Mouse (Mus musculus): Measurements from ENCODE around the gene Mink1.

Mink1 gene

DNA sequence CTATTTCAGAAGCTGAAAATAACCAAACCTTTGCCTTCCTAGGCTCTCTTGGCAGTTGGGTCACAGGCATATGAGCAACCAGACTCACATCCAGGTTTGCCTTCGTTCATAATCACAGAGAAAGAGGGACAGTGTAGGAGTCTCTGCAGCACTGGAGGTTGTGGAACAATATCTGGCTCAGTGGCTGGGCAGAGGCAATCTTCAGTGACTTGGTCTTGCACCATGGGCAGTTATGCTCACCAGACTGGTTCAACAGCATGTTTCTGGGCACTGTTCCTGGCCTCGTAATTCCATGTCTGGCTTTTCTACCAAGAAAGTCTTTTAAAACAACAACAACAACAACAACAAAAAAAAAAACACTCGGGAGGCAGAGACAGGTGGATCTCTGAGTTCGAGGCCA lies 72.9 kb downstream of the Mink1 start:
- no peak for DNase-seq (ENCODE audit: low read depth)

DNA sequence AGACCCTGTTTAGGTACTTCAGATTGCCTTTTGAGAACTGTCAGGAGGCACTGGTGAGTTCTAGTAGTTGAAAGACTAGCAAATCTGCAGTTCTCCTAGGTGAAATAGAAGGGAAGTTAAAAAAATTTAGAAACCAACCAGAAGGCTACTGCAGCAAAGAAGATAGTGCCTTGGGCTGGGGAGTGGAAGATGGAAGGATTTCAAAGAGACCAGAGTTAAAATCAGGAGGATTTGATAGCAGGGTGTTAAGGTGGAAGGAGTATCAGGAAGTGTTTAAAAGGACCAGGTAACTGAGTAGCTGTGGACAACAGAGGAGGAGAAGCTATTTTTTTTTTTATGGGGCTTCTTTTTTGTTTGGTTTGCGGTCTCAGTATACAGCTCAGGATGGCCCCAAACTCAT lies 75.1 kb downstream of the Mink1 start:
- DNase-seq (ENCODE audit: low read depth) = no peak

DNA sequence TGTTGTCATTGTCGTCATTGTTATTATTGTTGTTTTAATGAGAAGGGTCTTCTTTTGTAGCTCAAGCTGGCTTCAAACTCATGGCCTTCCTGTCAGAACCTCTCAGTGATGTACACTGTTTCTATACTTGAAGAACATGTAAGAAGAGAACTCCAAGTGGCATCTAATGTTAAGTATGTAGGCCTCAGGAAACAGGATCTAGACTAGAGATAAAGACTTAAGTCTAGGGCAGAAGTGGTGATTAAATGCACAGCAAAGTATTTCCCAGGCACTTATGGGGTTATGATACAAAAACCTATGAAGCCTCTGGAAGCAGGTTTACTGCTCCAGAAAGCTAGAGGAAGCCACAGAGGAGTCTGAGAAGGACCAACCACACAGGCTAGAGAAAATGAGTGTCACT lies 75.6 kb downstream of the Mink1 start:
- no peak for DNase-seq (ENCODE audit: low read depth)

DNA sequence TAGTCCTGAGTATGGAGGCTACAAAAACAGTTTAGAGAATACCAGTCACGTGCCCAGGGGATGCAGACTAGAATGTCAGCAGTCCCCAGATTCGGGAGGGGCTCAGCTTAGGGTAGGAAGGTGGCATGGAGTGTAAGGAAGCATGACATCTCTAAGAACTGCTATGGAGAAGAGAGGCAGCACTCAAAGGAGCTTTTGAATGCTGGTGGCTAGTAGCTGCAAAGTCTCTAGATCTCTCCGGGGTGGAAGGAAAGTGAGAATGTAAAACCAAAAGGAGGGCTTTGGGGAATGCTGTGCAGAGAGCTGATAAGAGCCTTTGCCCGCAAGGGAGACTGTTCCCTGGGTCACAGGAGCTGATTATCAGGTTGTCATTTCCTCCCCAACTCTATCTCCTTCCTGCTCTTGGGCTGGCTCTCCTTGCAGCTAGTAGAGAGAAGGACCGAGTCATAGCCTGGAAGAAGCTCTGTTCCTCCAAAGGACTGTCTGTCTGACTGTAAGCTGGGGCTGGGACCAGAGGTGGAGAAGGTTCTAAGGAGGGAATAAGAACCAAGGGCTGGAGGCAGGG lies 76.1 kb downstream of the Mink1 start, which contains the start of gene Gp1ba:
Gene Gp1ba, plus strand, starts transcription at position 409 of the 565 bp plus-strand sequence.
- no peak for DNase-seq (ENCODE audit: low read depth)

DNA sequence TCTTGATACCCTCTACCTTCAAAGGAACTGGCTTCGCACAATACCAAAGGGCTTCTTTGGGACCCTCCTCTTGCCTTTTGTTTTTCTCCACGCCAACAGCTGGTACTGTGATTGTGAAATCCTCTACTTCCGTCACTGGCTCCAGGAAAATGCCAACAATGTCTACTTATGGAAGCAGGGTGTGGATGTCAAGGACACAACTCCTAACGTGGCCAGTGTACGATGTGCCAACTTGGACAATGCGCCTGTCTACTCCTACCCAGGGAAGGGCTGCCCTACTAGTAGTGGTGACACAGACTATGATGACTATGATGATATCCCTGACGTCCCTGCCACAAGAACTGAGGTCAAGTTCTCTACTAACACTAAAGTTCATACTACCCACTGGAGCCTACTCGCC lies 77.3 kb downstream of the Mink1 start:
- DNase-seq (ENCODE audit: low read depth) = no peak

DNA sequence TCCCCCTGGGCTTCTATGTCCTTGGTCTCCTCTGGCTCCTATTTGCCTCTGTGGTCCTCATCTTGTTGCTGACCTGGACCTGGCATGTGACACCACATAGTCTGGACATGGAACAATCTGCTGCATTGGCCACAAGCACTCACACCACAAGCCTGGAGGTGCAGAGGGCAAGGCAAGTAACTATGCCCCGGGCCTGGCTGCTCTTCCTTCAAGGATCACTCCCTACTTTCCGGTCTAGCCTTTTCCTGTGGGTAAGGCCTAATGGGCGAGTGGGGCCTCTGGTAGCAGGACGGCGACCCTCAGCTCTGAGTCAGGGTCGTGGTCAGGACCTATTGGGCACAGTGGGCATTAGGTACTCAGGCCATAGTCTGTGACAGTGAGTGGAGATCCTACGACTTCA lies 78.6 kb downstream of the Mink1 start:
- no peak for DNase-seq (ENCODE audit: low read depth)

DNA sequence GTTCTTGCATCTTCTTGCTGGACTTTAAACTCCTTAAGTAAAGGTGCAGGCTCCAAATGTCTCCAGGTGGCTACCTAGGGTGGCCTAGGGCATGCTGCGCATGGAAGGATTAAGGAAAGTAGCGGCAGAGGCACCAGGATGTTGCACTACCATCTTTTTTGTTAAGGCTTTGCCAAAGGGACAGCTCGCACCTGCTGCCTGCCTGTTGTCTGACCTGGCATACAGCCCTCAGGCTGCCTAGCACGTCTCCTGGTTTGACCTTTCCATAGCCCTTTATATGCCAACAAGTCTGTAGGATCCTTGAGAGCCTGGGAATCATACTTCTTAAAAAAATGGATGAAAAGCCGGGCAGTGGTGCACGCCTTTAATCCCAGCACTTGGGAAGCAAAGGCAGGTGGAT lies 80.4 kb downstream of the Mink1 start:
- DNase-seq (ENCODE audit: low read depth) = no peak

DNA sequence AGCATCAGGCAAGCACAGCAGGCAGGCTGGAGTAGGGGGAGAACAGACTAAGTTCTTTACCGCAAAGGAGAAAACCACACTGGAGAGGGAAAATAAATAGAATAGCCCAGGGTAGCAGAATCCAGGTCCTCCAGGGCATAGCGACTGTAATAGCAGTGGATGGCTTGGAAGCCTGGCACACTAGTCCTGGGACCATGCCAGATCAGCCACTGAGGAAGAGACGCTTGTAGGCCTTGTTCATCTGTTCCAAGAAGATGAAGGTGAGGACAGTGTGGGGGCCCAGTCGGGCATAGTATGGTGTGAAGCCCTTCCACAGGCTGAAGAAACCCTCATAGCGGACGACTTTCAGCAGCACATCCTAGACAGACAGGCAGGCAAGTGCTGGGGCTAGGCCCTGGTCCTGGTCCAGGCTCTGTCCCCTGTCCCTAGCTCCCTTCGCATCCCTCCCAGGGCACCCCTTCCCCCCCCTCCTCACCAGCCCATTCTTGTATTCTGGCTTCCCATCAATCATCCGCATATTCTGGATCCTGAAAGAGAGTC lies 82.0 kb downstream of the Mink1 start:
- DNase-seq (ENCODE audit: low read depth) = no peak

DNA sequence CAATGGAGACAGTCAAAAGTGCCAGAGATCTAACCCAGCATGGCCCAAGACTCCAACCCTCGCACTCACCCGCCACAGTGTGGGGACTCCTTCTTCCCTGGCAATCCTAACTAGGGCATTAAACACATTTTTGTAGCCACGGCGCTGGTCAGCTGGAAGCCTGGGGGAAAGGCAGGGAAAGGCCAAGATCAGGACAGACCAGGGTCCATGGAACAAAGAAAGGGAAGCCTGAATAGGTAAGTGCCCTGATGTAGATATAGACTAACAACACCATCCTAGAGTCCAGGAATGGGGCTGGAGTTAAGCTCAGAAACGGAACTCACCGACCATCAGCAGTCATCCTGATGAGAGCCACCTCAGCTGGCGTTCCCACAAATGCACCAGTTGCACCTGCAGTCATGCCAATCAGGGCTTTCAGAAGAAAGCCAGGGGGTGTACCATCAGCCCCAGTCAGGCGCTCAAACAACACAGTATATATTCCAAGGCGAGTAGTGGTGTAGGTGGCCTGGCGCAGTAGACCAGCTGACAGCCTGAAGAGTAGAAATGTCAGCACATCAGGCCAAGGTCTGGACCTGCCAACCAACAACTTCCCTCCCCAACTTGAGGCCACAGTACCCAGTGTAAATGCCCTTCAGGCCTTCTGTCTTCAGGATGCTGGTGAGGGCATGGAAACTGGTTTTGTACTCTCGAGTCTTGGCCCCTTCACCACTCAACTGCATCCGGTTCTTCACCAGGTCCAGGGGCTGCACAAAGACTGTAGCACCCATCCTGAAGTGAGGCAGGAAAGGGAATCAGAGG lies 83.0 kb downstream of the Mink1 start:
- DNase-seq (ENCODE audit: low read depth) = no peak

DNA sequence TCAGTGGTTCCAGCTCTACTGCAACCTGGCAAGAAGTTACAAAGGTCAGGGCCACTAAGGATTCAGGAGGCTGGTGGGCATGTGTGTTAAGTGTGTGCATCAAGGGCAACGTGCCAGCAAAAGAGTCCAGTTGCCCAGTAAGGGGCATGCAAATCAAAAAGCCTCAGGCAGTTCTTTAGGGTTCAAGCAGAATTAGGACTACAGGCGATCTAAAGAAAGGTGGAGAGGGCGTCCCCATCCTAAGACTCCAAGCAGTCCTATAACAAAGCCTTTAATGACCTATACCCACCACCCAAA lies 83.5 kb downstream of the Mink1 start:
- DNase-seq (ENCODE audit: low read depth) = peak; percentile 52

DNA sequence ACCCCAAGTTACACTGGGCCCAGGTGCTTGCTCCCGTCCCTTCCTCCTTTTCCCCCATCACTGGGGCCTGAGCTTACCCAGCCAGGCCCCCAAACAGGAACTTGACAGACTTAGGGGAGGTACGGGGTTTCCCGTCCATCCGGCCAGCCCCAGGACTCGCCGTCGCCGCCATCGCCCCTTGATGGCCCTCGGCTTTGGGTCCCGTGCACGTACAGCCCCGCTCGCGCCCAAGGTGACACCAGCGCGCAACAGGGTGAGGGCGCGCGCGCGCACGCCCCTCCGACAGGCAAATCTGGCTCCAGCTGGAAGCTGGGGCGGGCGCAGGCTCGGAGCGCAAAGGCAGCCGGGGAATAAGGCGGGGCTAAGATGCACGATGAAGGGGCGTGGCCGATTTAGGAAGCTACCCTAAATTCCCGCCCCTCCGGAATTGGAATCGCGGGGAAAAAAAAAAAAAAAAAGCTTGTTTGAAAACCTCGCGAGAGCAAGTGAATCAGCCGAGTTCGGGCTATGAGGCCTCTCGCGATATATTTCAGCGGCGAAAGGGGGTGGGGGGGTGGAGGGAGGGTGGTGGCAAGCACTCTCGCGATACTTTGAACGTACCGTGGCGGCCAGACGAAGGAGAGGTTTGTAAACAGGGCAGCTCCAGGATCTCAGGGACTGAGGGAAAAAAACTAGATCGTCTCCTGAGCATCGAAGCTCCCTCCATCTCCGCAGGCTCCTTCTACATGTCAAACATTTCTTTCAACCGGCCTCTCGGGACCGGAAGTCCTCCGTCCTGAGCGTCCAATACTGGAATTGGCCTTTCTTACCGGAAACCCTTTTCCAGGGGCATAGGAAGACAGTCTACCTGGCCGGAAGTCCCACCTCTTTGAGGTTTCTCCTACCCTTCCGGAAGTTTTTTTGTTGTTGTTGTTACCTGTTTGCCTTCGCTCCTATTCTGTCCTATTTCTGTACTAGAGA lies 84.3 kb downstream of the Mink1 start, which contains the start of the genes Rnf167 and Slc25a11:
Gene Rnf167, plus strand, starts transcription at position 545 of the 960 bp plus-strand sequence.
Gene Slc25a11, minus strand, starts transcription at position 789 of the 960 bp plus-strand sequence.
- DNase-seq (ENCODE audit: low read depth) = peak; percentile 99

DNA sequence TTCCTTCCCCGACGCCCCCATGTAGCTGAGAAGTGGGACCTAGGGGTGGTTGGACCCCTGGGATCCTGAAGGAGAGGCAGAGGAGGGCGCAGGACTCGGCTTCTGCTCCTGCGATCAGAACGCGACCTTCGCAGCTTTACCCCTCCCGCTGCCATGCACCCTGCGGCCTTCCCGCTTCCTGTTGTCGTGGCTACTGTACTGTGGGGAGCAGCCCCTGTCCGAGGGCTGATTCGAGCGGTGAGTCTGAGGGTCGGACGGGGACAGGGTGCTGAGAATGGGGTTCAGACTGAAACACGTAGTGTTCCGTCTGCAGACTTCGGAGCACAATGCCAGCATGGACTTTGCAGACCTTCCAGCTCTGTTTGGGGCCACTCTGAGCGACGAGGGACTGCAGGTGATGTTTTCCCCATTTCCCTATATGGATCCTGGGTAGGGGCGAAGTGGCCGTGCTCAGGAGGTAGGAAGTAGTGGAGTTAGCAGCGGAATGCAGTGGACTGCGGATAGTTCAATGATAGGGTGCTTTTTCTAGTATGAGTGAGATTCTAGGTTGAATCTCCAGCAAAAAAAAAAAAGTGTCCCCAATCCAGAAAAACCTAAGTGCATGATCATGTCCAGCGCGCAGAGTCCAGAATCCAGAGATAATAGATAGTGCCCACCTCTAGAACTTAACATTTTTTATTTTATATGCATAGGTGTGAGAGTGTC lies 85.2 kb downstream of the Mink1 start:
- peak; percentile 52 for DNase-seq (ENCODE audit: low read depth)

DNA sequence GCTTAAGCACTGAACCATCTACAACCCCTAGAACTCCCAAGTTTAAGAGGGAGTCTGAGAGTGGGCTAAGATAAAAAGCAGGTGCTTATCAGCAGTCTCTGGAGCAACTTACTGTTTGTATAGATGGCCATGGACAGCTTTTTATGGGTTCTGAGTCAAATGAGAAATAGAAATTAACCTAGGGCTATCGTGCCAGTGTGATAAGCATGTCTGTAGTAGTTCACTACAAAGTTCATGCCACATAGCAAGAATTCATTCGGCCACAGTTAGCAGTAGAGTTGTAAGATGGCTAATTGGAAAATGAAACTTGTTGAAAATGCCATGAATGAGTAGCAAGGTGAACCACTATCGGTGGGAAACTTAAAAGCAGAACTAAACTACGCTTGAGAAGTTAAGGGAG lies 85.8 kb downstream of the Mink1 start:
- DNase-seq (ENCODE audit: low read depth) = no peak

DNA sequence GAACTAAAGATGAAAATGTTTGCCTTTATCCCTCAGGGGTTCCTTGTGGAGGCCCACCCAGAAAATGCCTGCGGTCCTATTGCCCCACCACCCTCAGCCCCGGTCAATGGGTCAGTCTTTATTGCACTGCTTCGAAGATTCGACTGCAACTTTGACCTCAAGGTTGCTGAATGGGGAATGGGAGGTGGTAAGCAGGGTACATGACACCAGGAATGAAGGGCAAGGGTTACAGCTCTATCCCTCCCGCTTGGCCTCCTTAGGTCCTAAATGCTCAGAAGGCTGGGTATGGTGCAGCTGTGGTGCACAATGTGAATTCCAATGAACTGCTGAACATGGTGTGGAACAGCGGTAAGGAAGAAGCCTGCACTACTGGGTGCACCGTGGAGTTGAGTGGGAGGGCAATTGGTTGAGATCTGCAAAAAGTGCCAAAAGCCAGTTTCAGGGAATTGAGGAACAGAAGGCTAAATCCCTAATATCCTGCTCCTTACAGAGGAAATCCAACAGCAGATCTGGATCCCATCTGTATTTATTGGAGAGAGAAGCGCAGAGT lies 86.6 kb downstream of the Mink1 start:
- DNase-seq (ENCODE audit: low read depth) = no peak

DNA sequence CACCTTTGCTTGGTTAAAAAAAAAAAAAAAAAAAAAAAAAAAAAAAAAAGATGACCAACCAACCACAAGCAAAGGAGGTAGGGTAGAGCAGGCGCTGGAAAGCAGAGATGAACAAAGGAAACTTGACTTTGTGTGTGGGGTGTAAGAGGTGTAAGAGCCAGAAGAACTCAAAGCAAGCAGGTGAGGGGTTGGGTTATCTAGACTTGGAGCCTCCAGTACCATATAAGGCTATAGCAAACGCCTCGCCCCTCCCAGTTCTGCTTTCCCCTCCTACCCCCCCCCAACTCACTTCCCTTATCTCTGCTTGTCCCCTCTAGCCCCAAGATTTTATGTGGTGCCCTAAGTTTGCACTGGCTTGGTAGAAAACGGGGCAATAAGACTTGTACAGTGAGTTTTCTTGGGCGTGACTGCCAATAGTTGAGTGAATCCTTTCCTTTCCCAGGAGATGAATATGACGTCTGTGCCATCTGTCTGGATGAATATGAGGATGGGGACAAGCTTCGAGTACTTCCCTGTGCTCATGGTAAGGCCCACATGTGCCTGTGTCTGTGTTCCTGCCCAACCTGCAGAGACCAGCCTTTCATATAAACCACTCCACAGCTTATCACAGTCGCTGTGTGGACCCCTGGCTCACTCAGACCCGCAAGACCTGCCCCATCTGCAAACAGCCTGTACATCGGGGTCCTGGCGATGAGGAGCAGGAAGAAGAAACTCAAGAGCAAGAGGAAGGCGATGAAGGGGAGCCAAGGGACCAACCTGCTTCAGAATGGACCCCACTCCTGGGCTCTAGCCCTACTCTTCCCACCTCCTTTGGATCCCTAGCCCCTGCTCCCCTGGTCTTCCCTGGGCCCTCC lies 87.9 kb downstream of the Mink1 start:
- no peak for DNase-seq (ENCODE audit: low read depth)

DNA sequence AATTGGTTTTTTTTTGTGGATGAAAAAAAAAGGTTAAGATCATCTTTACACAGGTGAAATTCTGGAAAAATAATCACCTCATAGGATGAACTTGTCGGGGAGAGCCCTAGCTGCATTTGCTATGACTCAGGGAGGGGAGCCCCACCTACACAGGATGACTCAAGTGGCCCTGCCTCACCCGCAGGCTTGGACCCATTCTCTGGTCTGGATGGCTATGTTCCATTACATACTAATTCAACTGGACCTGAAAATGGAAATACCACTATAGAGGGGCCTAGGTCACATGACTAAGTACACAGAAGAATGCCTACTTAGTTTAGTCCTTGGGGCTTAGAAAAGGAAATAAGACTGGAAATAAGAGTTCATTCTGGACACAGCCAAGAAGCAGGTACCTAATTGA lies 88.7 kb downstream of the Mink1 start:
- peak; percentile 85 for DNase-seq (ENCODE audit: low read depth)

DNA sequence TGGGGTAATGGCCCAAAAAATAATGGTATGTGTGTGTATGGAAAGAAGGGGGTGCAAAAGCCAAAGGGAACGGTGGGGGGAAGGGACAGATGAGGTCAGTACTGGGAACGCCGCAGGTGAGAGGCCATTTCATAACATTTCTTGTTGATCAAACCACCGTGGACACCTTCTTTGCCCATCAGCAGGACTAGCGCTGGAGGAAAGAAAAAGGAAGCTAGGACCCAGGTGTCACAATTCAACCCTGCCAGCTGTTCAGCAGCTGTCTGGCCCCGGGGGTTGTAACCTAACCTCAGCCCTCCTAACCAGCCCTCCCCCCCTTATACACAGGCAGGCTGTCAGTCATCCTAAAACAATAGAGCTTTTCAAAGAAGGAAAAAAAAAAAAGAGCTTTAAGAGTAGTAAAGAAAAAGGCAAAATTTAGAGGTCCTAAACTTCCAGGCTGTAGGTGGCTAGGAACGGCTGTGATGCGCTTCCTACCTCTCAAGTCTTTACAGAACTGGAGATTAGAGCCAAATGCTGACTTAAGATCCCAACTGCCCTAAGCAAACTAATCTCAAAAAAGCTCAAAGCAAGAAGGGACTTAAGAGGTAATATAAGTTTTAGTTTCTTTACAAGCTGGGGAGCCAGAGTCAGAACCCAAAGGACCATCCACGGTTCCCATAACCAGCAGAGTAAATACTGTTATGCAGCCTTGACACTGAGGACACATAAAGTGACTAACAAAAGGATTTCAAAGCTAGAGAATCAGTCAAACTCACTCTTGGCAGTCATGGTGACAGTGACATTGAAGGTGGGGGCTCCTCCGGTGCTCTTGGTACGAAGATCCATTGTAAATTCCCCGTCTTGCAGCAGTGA lies 89.6 kb downstream of the Mink1 start:
- peak; percentile 55 for DNase-seq (ENCODE audit: low read depth)

DNA sequence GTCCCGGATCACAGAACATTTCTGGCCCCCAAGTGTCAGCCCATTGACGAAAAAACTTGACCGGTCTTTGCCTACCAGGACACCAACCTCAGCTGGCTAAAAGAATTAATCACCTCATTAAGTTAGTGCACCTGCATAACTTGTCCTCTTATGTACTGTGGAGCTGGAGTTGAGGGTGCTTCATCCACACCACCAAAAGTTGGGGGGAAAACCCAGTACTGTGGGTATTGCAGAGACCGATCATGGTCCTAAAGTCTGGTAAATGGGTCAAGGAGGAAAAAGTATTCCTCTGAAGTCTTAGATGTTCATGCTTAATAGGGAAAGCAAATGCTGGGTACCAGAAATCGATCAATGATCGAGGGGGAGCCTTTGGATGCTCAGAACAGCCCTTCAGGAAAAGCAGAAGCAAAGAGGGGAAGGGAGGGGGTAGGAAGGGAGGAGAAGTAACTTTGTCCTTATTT lies 90.2 kb downstream of the Mink1 start:
- DNase-seq (ENCODE audit: low read depth) = no peak
